Mouse (Mus musculus): ENCODE measurements around the gene Chd9.

GRCm38 (mm10) chr8:90869071-90869919, 41.1 kb downstream of the Chd9 start:
- TF ChIP-seq CTCF (IDR thresholded peaks at IDR 0.05; ENCODE audit: extremely low read depth, insufficient read depth, insufficient read length, insufficient replicate concordance) (no peak), POLR2A (IDR thresholded peaks at IDR 0.05; ENCODE audit: low read depth, low read length) (no peak)

Data from spleen, adult 2 months (tissue).